Mouse (Mus musculus) heart, embryonic 15.5 days (tissue): ENCODE results near the gene Ubash3a. TPM values are rescaled to one million over a fixed set of nuclear protein-coding genes. Genes with fewer than 3 reads are reported as not detected.

Source experiments
- polyA plus RNA-seq: library from polyadenylated mRNA; unstranded; fragments of >200 nt; fragmentation: Nextera tagmentation; extraction: Ambion mirVana; gene quantifications from 2 replicates; pipeline ENCODE4 v1.2.1, GENCODE M21; 2015

Ubash3a gene
- polyA plus RNA-seq, 1 experiment from 2014 or later, result 0.37 TPM

Other genes with a start within 250 kb of the Ubash3a start
- gene Abcg1, start 150.2 kb upstream of the Ubash3a start, polyA plus RNA-seq, result 10.4 and 12.1 TPM in 2 replicates
- 0.43 TPM in 1 of 2 replicates, not detected in the other for gene Tff3, start 78.2 kb upstream of the Ubash3a start, polyA plus RNA-seq
- gene Tff2, start 63.6 kb upstream of the Ubash3a start, polyA plus RNA-seq, result not detected in 2 replicates
- not detected in 2 replicates for gene Tff1, start 42.6 kb upstream of the Ubash3a start, polyA plus RNA-seq
- 0.06 TPM in 1 of 2 replicates, not detected in the other for gene Tmprss3, start 8.9 kb upstream of the Ubash3a start, polyA plus RNA-seq
- 2.2 and 2.3 TPM in 2 replicates for gene Rsph1, start 69.5 kb downstream of the Ubash3a start, polyA plus RNA-seq
- 8.7 and 9.1 TPM in 2 replicates for gene Slc37a1, start 78.9 kb downstream of the Ubash3a start, polyA plus RNA-seq
- 7.4 and 9.3 TPM in 2 replicates for gene Pde9a, start 178.3 kb downstream of the Ubash3a start, polyA plus RNA-seq